Mouse (Mus musculus): ENCODE measurements around the gene AI464131. TPM values are rescaled to one million over a fixed set of nuclear protein-coding genes. Genes with fewer than 3 reads are reported as not detected.

Gene AI464131
- total and polyA plus RNA-seq, 3 experiments: 3.1 to 7.3 (median 4.4) TPM

- Histone ChIP-seq H3K4me1 (ENCODE audit: insufficient read depth, low read depth, low read length) (no peaks in the 10 kb centered on the region), H3K36me3 (replicated peaks) (no peaks in the 10 kb centered on the region), H3K9me3 (replicated peaks) (no peaks in the 10 kb centered on the region), H3K27me3 (ENCODE audit: insufficient read depth, low read length) (peaks cover 22% of the 10 kb centered on the region), H3K4me3 (ENCODE audit: low read depth, low read length) (no peak overlapping the region)
- DNase-seq (ENCODE audit: low spot score) (no peak), ATAC-seq (ENCODE audit: extremely low read depth, insufficient number of reproducible peaks, low FRiP score, poor library complexity, severe bottlenecking) (no peak)
- TF ChIP-seq TAL1 (conservative IDR thresholded peaks at IDR 0.05; ENCODE audit: low read depth, low read length) (no peak), GATA1 (IDR thresholded peaks at IDR 0.05; ENCODE audit: borderline replicate concordance, low read length) (no peak), GATA2 (IDR thresholded peaks at IDR 0.05; ENCODE audit: borderline replicate concordance, low read depth, low read length) (no peak), CTCF (IDR thresholded peaks at IDR 0.05; ENCODE audit: low read depth, low read length) (no peak), POLR2AphosphoS5 (IDR thresholded peaks at IDR 0.05; ENCODE audit: insufficient replicate concordance, low read depth, low read length) (no peak)
Observed at GRCm38 (mm10) chr4:41513309-41513708, 10.4 kb upstream of the AI464131 start.

GRCm38 (mm10) chr4:41507998-41508397 is 5.1 kb upstream of the AI464131 start:
- Histone ChIP-seq H3K9me3 (replicated peaks) (no peaks in the 10 kb centered on the region), H3K4me3 (ENCODE audit: low read depth, low read length) (no peak overlapping the region), H3K4me1 (ENCODE audit: insufficient read depth, low read depth, low read length) (peaks cover 46% of the 10 kb centered on the region), H3K36me3 (replicated peaks) (no peaks in the 10 kb centered on the region), H3K27me3 (ENCODE audit: insufficient read depth, low read length) (peaks cover 29% of the 10 kb centered on the region)
- TF ChIP-seq CTCF (IDR thresholded peaks at IDR 0.05; ENCODE audit: low read depth, low read length) (no peak), TAL1 (conservative IDR thresholded peaks at IDR 0.05; ENCODE audit: low read depth, low read length) (no peak), POLR2AphosphoS5 (IDR thresholded peaks at IDR 0.05; ENCODE audit: insufficient replicate concordance, low read depth, low read length) (no peak), GATA1 (IDR thresholded peaks at IDR 0.05; ENCODE audit: borderline replicate concordance, low read length) (no peak), GATA2 (IDR thresholded peaks at IDR 0.05; ENCODE audit: borderline replicate concordance, low read depth, low read length) (no peak)
- no peak for ATAC-seq (ENCODE audit: extremely low read depth, insufficient number of reproducible peaks, low FRiP score, poor library complexity, severe bottlenecking)
- DNase-seq (ENCODE audit: low spot score): no peak

- Histone ChIP-seq H3K27me3 (ENCODE audit: insufficient read depth, low read length) (peaks cover 26% of the 10 kb centered on the region), H3K9me3 (replicated peaks) (no peaks in the 10 kb centered on the region), H3K4me1 (ENCODE audit: insufficient read depth, low read depth, low read length) (peaks cover 50% of the 10 kb centered on the region), H3K36me3 (replicated peaks) (no peaks in the 10 kb centered on the region), H3K4me3 (ENCODE audit: low read depth, low read length) (peak overlapping the region; percentile 69)
- TF ChIP-seq GATA1 (IDR thresholded peaks at IDR 0.05; ENCODE audit: borderline replicate concordance, low read length) (no peak), POLR2AphosphoS5 (IDR thresholded peaks at IDR 0.05; ENCODE audit: insufficient replicate concordance, low read depth, low read length) (no peak), TAL1 (conservative IDR thresholded peaks at IDR 0.05; ENCODE audit: low read depth, low read length) (no peak), GATA2 (IDR thresholded peaks at IDR 0.05; ENCODE audit: borderline replicate concordance, low read depth, low read length) (no peak), CTCF (IDR thresholded peaks at IDR 0.05; ENCODE audit: low read depth, low read length) (no peak)
- ATAC-seq (ENCODE audit: extremely low read depth, insufficient number of reproducible peaks, low FRiP score, poor library complexity, severe bottlenecking) (no peak), DNase-seq (ENCODE audit: low spot score) (no peak)
Observed at GRCm38 (mm10) chr4:41507326-41507924, 4.5 kb upstream of the AI464131 start.

- Histone ChIP-seq H3K4me3 (ENCODE audit: low read depth, low read length) (peak overlapping the region; percentile 69), H3K36me3 (replicated peaks) (no peaks in the 10 kb centered on the region), H3K9me3 (replicated peaks) (no peaks in the 10 kb centered on the region), H3K4me1 (ENCODE audit: insufficient read depth, low read depth, low read length) (peaks cover 55% of the 10 kb centered on the region), H3K27me3 (ENCODE audit: insufficient read depth, low read length) (peaks cover 26% of the 10 kb centered on the region)
- DNase-seq (ENCODE audit: low spot score) (peak; percentile 77), ATAC-seq (ENCODE audit: extremely low read depth, insufficient number of reproducible peaks, low FRiP score, poor library complexity, severe bottlenecking) (peak; percentile 35; the same call in 1 of the 2 replicates)
- TF ChIP-seq CTCF (IDR thresholded peaks at IDR 0.05; ENCODE audit: low read depth, low read length) (no peak), GATA2 (IDR thresholded peaks at IDR 0.05; ENCODE audit: borderline replicate concordance, low read depth, low read length) (no peak), TAL1 (conservative IDR thresholded peaks at IDR 0.05; ENCODE audit: low read depth, low read length) (no peak), GATA1 (IDR thresholded peaks at IDR 0.05; ENCODE audit: borderline replicate concordance, low read length) (no peak), POLR2AphosphoS5 (IDR thresholded peaks at IDR 0.05; ENCODE audit: insufficient replicate concordance, low read depth, low read length) (no peak)
Observed at GRCm38 (mm10) chr4:41506906-41507305, 4.0 kb upstream of the AI464131 start.

DNA sequence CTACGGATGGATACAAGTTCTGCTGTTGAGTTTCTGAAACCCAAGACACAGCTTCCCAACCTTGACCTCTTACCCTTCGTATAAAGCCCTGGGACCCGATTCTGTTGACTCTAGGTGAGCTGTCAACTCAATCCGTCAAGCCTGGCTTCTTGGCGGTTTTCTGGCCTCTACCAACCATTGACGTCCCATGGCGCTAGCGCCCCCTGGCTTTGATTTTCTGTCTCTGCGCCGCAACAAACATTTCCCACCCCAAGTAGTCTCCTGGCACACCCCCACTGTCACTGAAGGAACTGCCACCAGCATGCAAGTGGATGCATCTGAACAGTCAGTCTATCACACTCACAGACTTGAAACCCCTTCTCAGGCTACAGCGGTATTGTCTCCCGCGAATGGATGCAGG is 3.3 kb upstream of the AI464131 start:
- no peak for TF ChIP-seq GATA1 (IDR thresholded peaks at IDR 0.05; ENCODE audit: borderline replicate concordance, low read length)
- peak; percentile 38; the same call in 1 of the 2 replicates for TF ChIP-seq CTCF (IDR thresholded peaks at IDR 0.05; ENCODE audit: low read depth, low read length)
- TF ChIP-seq POLR2AphosphoS5 (IDR thresholded peaks at IDR 0.05; ENCODE audit: insufficient replicate concordance, low read depth, low read length): no peak
- H3K4me1 ChIP-seq (ENCODE audit: insufficient read depth, low read depth, low read length): peaks cover 58% of the 10 kb centered on the region
- peaks cover 20% of the 10 kb centered on the region for H3K27me3 ChIP-seq (ENCODE audit: insufficient read depth, low read length)
- no peaks in the 10 kb centered on the region for H3K36me3 ChIP-seq (replicated peaks)
- DNase-seq (ENCODE audit: low spot score) (no peak), ATAC-seq (ENCODE audit: extremely low read depth, insufficient number of reproducible peaks, low FRiP score, poor library complexity, severe bottlenecking) (no peak)
- peak overlapping the region; percentile 69; the same call in 1 of the 2 replicates for H3K4me3 ChIP-seq (ENCODE audit: low read depth, low read length)
- no peaks in the 10 kb centered on the region for H3K9me3 ChIP-seq (replicated peaks)

DNA sequence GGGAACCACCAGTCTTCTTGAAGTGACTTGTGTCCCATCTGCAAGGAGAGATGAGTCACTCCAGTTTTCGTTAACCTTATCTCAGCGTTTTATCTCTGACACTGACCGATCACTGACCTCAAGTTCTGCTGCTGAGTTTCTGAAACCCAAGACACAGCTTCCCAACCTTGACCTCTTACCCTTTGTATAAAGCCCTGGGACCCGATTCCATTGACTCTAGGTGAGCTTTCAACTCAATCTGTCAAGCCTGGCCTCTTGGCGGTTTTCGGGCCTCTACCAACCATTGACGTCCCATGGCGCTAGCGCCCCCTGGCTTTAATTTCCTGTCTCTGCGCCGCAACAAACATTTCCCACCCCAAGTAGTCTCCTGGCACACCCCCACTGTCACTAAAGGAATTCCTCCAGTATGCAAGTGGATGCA is 2.3 kb upstream of the AI464131 start:
- peaks cover 58% of the 10 kb centered on the region for H3K4me1 ChIP-seq (ENCODE audit: insufficient read depth, low read depth, low read length)
- TF ChIP-seq CTCF (IDR thresholded peaks at IDR 0.05; ENCODE audit: low read depth, low read length) (0 out of 2 replicates have a peak, but pooled peaks have one; percentile 21), GATA2 (IDR thresholded peaks at IDR 0.05; ENCODE audit: borderline replicate concordance, low read depth, low read length) (no peak)
- H3K4me3 ChIP-seq (ENCODE audit: low read depth, low read length): peak overlapping the region; percentile 55; the same call in 1 of the 2 replicates
- peaks cover 10% of the 10 kb centered on the region for H3K36me3 ChIP-seq (replicated peaks)
- H3K9me3 ChIP-seq (replicated peaks): no peaks in the 10 kb centered on the region
- H3K27me3 ChIP-seq (ENCODE audit: insufficient read depth, low read length): peaks cover 17% of the 10 kb centered on the region
- ATAC-seq (ENCODE audit: extremely low read depth, insufficient number of reproducible peaks, low FRiP score, poor library complexity, severe bottlenecking) (peak; percentile 10; the same call in 1 of the 2 replicates), DNase-seq (ENCODE audit: low spot score) (peak; percentile 30)

Data from G1E (cell line).